Mouse (Mus musculus): ENCODE results near the gene Fam83e. TPM values are rescaled to one million over a fixed set of nuclear protein-coding genes. Genes with fewer than 3 reads are reported as not detected.

Fam83e gene
- polyA plus RNA-seq (2015; fragmentation: Nextera tagmentation; extraction: Ambion mirVana): 0.37 and 0.44 TPM in 2 replicates

GRCm38 (mm10) chr7:45720413-45721233, at the start of gene Fam83e:
Fam83e (plus strand) TSS chr7:45721212.
- WGBS: 82% methylated on average over 13 of the region's 14 CpGs
- no peak within 1 kb of the TSS for H3K4me3 ChIP-seq (ENCODE audit: low read length)
- peak within 1 kb of the TSS; percentile 27; the same call in 1 of the 2 replicates for H3K27ac ChIP-seq (ENCODE audit: low read depth, low read length)
- no peak for ATAC-seq
- peaks cover 28% of the 10 kb centered on the region for H3K36me3 ChIP-seq (ENCODE audit: control insufficient read depth, insufficient read depth, low read length)
- no peak within 1 kb of the TSS for H3K9ac ChIP-seq (ENCODE audit: low read depth, low read length)
- no peaks in the 10 kb centered on the region for H3K27me3 ChIP-seq (replicated peaks; ENCODE audit: control insufficient read depth, insufficient read depth, low read length)
- H3K4me1 ChIP-seq (ENCODE audit: control insufficient read depth, insufficient read depth, low read depth, low read length): peaks cover 31% of the 10 kb centered on the region
- no peaks in the 10 kb centered on the region for H3K9me3 ChIP-seq (ENCODE audit: control insufficient read depth, low read length)
- no peak within 1 kb of the TSS for H3K4me2 ChIP-seq (ENCODE audit: low read length)

- Histone ChIP-seq H3K36me3 (ENCODE audit: control insufficient read depth, insufficient read depth, low read length) (no peaks in the 10 kb centered on the region), H3K4me3 (ENCODE audit: low read length) (no peak overlapping the region), H3K9ac (ENCODE audit: low read depth, low read length) (no peak overlapping the region), H3K4me2 (ENCODE audit: low read length) (no peak overlapping the region), H3K27ac (ENCODE audit: low read depth, low read length) (no peak overlapping the region), H3K9me3 (ENCODE audit: control insufficient read depth, low read length) (no peaks in the 10 kb centered on the region), H3K4me1 (ENCODE audit: control insufficient read depth, insufficient read depth, low read depth, low read length) (peaks cover 4% of the 10 kb centered on the region; the same call in 1 of the 2 replicates), H3K27me3 (replicated peaks; ENCODE audit: control insufficient read depth, insufficient read depth, low read length) (no peaks in the 10 kb centered on the region)
- ATAC-seq: no peak
- WGBS: 70% methylated on average over 7 of the region's 7 CpGs
Measured at GRCm38 (mm10) chr7:45677627-45678295, 43.3 kb upstream of the Fam83e start.

- Histone ChIP-seq H3K27me3 (replicated peaks; ENCODE audit: control insufficient read depth, insufficient read depth, low read length) (no peaks in the 10 kb centered on the region), H3K4me1 (ENCODE audit: control insufficient read depth, insufficient read depth, low read depth, low read length) (peaks cover 4% of the 10 kb centered on the region; the same call in 1 of the 2 replicates), H3K4me3 (ENCODE audit: low read length) (no peak overlapping the region), H3K36me3 (ENCODE audit: control insufficient read depth, insufficient read depth, low read length) (no peaks in the 10 kb centered on the region), H3K9me3 (ENCODE audit: control insufficient read depth, low read length) (no peaks in the 10 kb centered on the region), H3K9ac (ENCODE audit: low read depth, low read length) (no peak overlapping the region), H3K4me2 (ENCODE audit: low read length) (no peak overlapping the region), H3K27ac (ENCODE audit: low read depth, low read length) (no peak overlapping the region)
- ATAC-seq: no peak
- WGBS: 96% methylated on average over 14 of the region's 14 CpGs
Measured at GRCm38 (mm10) chr7:45678513-45678912, 42.5 kb upstream of the Fam83e start.

- Histone ChIP-seq H3K27me3 (replicated peaks; ENCODE audit: control insufficient read depth, insufficient read depth, low read length) (no peaks in the 10 kb centered on the region), H3K4me3 (ENCODE audit: low read length) (no peak overlapping the region), H3K4me1 (ENCODE audit: control insufficient read depth, insufficient read depth, low read depth, low read length) (peaks cover 4% of the 10 kb centered on the region; the same call in 1 of the 2 replicates), H3K27ac (ENCODE audit: low read depth, low read length) (no peak overlapping the region), H3K4me2 (ENCODE audit: low read length) (no peak overlapping the region), H3K9me3 (ENCODE audit: control insufficient read depth, low read length) (no peaks in the 10 kb centered on the region), H3K9ac (ENCODE audit: low read depth, low read length) (no peak overlapping the region), H3K36me3 (ENCODE audit: control insufficient read depth, insufficient read depth, low read length) (no peaks in the 10 kb centered on the region)
- WGBS: 64% methylated on average over 14 of the region's 14 CpGs
- no peak for ATAC-seq
Measured at GRCm38 (mm10) chr7:45679966-45680621, 40.9 kb upstream of the Fam83e start.

GRCm38 (mm10) chr7:45681046-45681736, 39.8 kb upstream of the Fam83e start:
- Histone ChIP-seq H3K4me3 (ENCODE audit: low read length) (no peak overlapping the region), H3K9ac (ENCODE audit: low read depth, low read length) (no peak overlapping the region), H3K4me1 (ENCODE audit: control insufficient read depth, insufficient read depth, low read depth, low read length) (peaks cover 4% of the 10 kb centered on the region; the same call in 1 of the 2 replicates), H3K9me3 (ENCODE audit: control insufficient read depth, low read length) (no peaks in the 10 kb centered on the region), H3K36me3 (ENCODE audit: control insufficient read depth, insufficient read depth, low read length) (no peaks in the 10 kb centered on the region), H3K4me2 (ENCODE audit: low read length) (no peak overlapping the region), H3K27me3 (replicated peaks; ENCODE audit: control insufficient read depth, insufficient read depth, low read length) (no peaks in the 10 kb centered on the region), H3K27ac (ENCODE audit: low read depth, low read length) (no peak overlapping the region)
- ATAC-seq: no peak
- 88% methylated on average over 8 of the region's 8 CpGs for WGBS

- Histone ChIP-seq H3K4me2 (ENCODE audit: low read length) (peak overlapping the region; percentile 49), H3K27ac (ENCODE audit: low read depth, low read length) (peak overlapping the region; percentile 69; the same call in 1 of the 2 replicates), H3K9ac (ENCODE audit: low read depth, low read length) (peak overlapping the region; percentile 60), H3K27me3 (replicated peaks; ENCODE audit: control insufficient read depth, insufficient read depth, low read length) (no peaks in the 10 kb centered on the region), H3K9me3 (ENCODE audit: control insufficient read depth, low read length) (no peaks in the 10 kb centered on the region), H3K4me1 (ENCODE audit: control insufficient read depth, insufficient read depth, low read depth, low read length) (peaks cover 4% of the 10 kb centered on the region; the same call in 1 of the 2 replicates), H3K36me3 (ENCODE audit: control insufficient read depth, insufficient read depth, low read length) (no peaks in the 10 kb centered on the region), H3K4me3 (ENCODE audit: low read length) (no peak overlapping the region)
- 28% methylated on average over 14 of the region's 14 CpGs for WGBS
- peak; percentile 78 for ATAC-seq
Measured at GRCm38 (mm10) chr7:45682144-45683126, 38.6 kb upstream of the Fam83e start.

- Histone ChIP-seq H3K27me3 (replicated peaks; ENCODE audit: control insufficient read depth, insufficient read depth, low read length) (no peaks in the 10 kb centered on the region), H3K27ac (ENCODE audit: low read depth, low read length) (no peak within 1 kb of the TSS; the same call in 1 of the 2 replicates), H3K4me3 (ENCODE audit: low read length) (no peak within 1 kb of the TSS), H3K9me3 (ENCODE audit: control insufficient read depth, low read length) (no peaks in the 10 kb centered on the region), H3K4me1 (ENCODE audit: control insufficient read depth, insufficient read depth, low read depth, low read length) (peaks cover 4% of the 10 kb centered on the region; the same call in 1 of the 2 replicates), H3K9ac (ENCODE audit: low read depth, low read length) (no peak within 1 kb of the TSS; the same call in none of the 2 replicates), H3K36me3 (ENCODE audit: control insufficient read depth, insufficient read depth, low read length) (no peaks in the 10 kb centered on the region), H3K4me2 (ENCODE audit: low read length) (no peak within 1 kb of the TSS)
- WGBS: 80% methylated on average over 7 of the region's 7 CpGs
- no peak for ATAC-seq
Measured at GRCm38 (mm10) chr7:45683396-45684050, 37.5 kb upstream of the Fam83e start, which contains the start of gene Ntn5. Ntn5 (plus strand) TSS chr7:45684022.

Measured in hindbrain, embryonic 16.5 days (tissue).